Mouse (Mus musculus): ENCODE measurements at regions not wholly inside any gene's neighbourhood (a gene's known extent, or its start where the extent isn't known, plus 50 kb on each side); places are given as distances from the start of the nearest gene placed in this dataset.

DNA sequence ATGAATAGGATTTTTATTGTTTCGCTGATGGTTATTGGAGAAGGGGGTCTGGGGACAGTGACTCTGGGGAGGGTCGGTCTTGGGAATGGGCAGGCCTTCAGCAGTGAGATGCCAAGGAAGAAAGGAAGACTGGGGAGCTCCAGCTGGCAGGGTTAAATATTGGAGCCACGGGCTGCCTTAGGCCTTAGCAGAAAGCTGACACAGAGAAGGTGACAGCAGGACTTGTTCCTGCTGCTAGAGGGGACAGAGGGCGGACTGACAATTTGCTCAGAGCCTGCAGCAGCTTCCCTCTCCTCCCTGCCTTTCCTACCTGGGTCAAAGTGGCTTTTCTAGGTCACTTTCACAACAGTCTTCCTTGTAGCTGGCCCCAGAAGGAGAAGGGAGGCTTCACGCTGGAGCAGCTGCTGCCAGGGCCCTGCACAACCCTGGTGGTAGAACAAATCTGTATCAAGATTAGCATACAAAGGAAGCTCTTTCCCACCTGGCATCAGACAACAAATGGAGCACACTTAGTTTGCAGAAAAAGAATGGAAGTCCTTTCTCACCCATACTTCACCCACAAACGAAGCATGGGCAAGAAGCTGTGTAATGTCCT is 130.2 kb downstream of the Gadd45g start:
- TF ChIP-seq POLR2A (IDR thresholded peaks at IDR 0.05; ENCODE audit: insufficient read depth, low read depth, low read length) (no peak), CTCF (IDR thresholded peaks at IDR 0.05; ENCODE audit: insufficient read depth, low read depth, low read length) (no peak)

Measured in olfactory bulb, adult 2 months (tissue).